Mouse (Mus musculus) heart, adult 8-10 months (tissue): ENCODE data around the gene Sult6b2. TPM values are rescaled to one million over a fixed set of nuclear protein-coding genes. Genes with fewer than 3 reads are reported as not detected.

ENCODE experiments used
- DNase-seq: peaks from one replicate; pipeline ENCODE4 v3.0.0; 2022; ENCODE audit warnings: low spot score
- total RNA-seq, 4 experiments: library from RNA; stranded (reverse); gene quantifications; 2 replicates each; pipeline ENCODE4 v1.2.4; 2022

The Sult6b2 gene
- total RNA-seq, 4 experiments from 2014 or later: 0.24 TPM; not detected in 3

GRCm38 (mm10) chr6:142779045-142779811, 25.1 kb downstream of the Sult6b2 start:
- DNase-seq: peak; percentile 21

DNA sequence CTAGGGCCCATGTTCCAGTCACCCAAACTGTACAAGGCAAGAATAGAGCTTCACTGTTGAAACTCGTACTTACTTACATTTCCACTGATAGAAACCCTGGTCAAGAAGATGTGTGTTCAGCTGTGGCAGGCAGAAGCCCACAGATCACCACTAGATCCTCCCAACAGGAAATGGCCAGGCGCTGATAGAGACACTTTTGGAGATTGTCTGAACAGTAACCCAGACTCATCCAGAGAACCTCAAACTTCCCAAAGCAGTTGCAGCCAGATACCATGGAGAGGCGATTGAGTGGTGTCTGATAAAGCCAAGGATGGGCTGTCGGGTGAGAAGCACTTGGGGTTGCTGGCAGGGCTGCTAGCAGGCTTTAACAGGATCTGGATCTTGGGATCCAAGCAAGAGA, 27.4 kb downstream of the Sult6b2 start:
- no peak for DNase-seq

DNA sequence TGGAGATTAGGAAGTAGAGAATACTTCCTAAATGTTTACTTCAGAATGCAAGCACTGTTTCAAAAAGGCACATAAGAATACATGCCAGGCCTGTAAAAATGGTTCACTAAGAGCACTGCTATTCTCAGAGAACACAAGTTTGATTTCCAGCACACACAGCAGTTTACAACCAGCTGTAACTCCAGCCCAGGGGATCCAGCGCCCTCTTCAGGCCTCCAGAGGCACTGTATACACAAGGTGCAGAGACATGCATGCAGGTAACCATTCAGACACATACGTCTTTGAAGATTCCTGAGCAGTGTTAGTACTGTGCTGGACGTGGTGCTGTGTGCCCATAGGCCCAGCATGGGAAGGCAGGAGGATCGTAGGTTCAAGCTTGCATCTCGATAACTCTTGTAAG, 30.7 kb downstream of the Sult6b2 start:
- no peak for DNase-seq

GRCm38 (mm10) chr6:142771643-142772042, 32.7 kb downstream of the Sult6b2 start:
- DNase-seq: no peak

GRCm38 (mm10) chr6:142769896-142770295, 34.4 kb downstream of the Sult6b2 start:
- DNase-seq: no peak

GRCm38 (mm10) chr6:142767305-142767704, 37.0 kb downstream of the Sult6b2 start:
- no peak for DNase-seq

GRCm38 (mm10) chr6:142764933-142765332, 39.4 kb downstream of the Sult6b2 start:
- no peak for DNase-seq

DNA sequence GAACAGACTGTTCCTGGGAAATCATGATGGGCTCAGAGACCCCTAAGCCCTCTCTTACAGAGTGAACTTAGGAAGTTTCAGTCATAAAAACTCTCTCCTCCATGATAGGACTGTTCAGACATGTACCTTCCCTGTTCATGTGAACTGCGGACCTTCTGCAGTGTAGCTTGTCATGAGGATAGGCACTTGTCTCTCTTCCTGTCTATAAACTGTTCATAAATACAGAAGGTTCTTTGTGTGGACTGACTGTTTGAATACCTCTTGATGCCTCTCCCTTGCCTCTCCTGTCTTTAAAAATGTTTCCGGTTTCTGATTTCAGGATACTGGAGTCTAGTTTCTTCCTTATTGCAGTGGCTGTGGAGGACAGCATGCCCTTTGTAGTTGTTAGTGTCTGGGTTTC, 44.7 kb downstream of the Sult6b2 start:
- no peak for DNase-seq

DNA sequence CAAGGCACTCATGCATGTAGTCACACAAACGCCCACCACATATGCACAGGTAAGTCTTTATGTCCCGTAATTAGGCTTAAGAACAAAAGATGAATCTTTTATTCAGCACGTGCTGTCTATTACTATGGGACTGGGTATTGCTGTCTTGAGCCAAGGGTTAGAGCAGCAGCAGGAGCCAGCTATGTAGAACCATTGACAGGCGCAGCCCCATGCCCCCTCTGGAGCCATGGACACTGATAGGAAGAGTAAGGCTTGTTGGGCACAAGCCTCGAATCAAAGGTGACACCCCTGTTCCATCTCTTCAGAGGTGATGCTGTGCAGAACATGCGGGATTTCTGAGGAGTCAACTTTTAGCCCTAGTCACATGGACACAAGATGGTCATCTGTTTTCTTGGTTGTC, 45.7 kb downstream of the Sult6b2 start:
- DNase-seq: no peak

GRCm38 (mm10) chr6:142757976-142758375, 46.3 kb downstream of the Sult6b2 start:
- no peak for DNase-seq

DNA sequence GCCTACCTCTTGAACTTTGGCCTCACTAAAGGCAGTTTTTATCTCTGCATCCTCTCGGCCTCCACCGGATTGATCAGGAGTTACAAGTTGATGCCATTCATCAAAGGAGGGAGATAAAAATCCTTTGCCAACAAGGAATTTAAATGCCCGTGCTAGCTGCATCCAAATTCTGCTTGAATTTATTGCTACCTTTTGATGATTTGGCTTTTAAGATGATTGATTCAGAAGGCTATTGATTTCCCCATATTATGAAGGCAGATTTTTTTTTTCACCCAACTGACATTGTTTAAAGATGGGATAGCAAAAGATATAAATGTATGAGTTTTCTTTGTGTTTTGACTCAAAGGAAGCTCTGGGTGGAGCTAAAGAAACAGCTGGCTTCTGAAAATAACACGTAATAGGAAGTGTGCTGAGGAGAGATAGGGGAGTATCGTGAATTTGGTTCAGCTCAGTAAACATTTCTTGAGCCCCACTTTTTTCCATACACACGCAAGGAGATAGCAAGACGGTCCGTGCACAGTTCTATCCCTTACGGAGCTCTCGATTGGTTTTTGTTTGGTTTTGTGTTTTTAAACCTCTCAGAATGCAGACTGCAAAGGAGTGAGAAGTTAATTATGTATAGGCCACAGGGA, 46.9 kb downstream of the Sult6b2 start:
- DNase-seq: peak; percentile 33

GRCm38 (mm10) chr6:142756507-142757333, 47.6 kb downstream of the Sult6b2 start, which contains the start of gene Cmas:
Gene Cmas (plus strand): TSS chr6:142756686.
- peak; percentile 86 for DNase-seq

- peak; percentile 11 for DNase-seq
These were observed 51.7 kb downstream of the Sult6b2 start for GRCm38 (mm10) chr6:142752331-142753246.

DNA sequence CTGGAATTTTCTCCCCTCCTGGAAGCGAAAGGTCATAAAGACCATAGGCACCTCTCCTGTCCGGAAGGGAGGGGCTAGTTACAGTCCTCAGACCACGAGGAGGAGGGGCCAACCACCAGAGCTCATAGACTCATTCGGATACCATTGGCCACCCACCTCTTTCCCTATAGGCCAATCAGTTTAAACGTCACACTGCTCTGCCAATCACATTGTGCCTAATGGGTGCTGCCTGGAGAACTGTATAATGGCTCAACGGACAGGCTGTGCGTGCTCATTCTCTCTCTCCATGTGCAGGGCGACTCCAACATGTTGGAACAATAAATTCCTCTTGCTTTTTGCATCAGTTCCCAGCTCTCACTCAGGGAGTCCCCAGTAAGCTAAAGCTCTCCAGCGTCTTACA, 52.9 kb downstream of the Sult6b2 start:
- no peak for DNase-seq

DNA sequence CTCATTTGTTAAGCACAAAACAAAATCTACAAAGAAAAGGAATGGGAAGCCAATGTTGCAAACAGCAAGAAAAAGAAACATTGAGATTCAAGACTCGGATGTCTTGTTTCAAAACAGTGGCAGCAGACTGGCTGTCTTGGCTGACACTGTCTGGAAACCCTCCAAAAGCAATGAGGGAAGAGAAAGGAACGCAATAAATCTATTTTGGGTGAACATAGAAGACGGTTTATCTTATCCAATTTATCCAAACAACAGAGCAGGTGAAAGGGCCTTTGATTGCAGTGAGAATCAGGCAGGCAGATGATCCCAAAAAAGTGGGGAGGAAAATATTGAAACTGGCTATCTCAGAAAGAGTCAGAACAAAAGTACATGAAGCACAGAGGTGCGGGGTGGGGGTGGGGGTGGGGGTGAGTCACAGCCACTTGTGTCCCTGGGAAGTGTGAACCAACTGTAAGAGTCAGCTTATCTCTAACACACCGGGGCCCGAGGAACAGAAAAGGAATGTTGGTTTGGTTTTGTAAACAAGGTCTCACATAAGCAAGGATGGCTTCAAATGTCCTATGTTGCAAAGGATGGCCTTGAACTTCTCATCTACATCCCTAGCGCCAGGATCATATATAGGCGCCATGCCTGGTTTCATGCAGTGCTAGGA, 56.1 kb downstream of the Sult6b2 start:
- peak; percentile 52 for DNase-seq

GRCm38 (mm10) chr6:142747165-142747564, 57.1 kb downstream of the Sult6b2 start:
- DNase-seq: no peak

DNA sequence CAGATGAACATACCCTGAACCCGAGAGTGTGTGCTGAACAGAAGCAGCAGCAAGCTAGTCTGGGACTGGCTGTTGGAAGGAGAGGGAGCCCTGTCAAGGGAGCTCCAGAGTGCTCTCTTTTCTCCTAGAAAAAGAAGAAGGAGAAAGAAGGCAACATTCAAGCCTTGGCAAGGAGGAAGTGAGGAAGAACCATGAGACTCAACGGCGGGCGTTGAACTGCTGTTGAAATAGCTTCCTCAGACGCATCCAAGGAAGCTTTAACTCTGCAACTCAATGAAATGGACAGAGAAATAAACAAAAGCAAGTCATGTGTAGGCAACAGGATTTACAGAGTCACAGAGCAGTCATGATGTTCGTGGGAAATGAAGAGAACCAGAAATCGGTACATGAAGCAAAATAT, 57.5 kb downstream of the Sult6b2 start:
- DNase-seq: no peak

GRCm38 (mm10) chr6:142745484-142745883, 58.8 kb downstream of the Sult6b2 start:
- DNase-seq: no peak

- no peak for DNase-seq
These were observed 61.1 kb downstream of the Sult6b2 start for GRCm38 (mm10) chr6:142743193-142743592.

DNA sequence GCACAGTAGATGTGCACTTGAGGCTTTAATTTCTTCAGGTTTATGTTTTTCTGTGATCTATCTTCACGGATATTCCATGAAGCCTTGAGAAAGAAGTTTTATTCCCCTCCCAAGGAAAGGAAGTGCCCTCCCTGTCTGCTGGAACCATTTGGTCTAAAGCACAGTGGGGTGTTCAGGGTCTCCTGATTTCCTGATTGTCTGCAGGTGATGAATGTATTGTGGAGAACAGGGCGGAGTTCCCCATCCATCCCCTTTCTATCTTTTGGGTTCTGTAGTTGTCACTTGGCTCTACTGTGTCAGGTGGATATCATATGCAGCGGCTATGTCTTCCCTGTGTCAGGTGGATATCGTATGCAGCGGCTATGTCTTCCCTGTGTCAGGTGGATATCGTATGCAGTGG, 62.5 kb downstream of the Sult6b2 start:
- DNase-seq: no peak

DNA sequence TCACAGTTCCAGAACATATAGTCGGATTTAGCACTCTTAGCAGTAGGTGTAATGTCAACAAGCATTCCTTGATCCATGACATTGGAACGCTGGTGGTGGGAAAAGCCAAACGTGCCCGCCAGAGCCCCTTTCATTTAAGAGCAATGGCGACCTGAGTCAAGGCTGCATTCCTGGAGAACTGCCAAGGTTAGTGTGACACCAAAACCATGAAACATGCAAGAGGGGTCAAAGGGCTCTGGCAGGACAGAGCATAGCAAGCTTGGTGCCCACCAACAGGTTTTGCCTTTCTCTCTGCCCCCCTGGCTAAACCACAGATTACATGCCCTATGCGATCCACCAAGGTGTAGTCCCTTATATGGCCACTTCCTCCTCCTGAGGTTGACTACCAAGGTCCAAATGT, 65.7 kb downstream of the Sult6b2 start:
- DNase-seq: no peak
